Mouse (Mus musculus) CH12.LX (cell line): ENCODE results near the gene Vmn1r39. TPM values are rescaled to one million over a fixed set of nuclear protein-coding genes. Genes with fewer than 3 reads are reported as not detected.

Experiments
- DNase-seq: peaks from one replicate; pipeline ENCODE4 v3.0.0-alpha.2; 2013; ENCODE audit errors: extremely low read depth
- H3K27ac ChIP-seq: 2 replicates; pipeline ENCODE4 v1.5.1; 2012; ENCODE audit warnings: low read depth, mild to moderate bottlenecking, control low read depth, moderate library complexity; ENCODE audit not compliant: insufficient read depth
- H3K27me3 ChIP-seq: replicated peaks from 2 replicates; pipeline ENCODE3; 2012; ENCODE audit warnings: inconsistent platforms
- H3K36me3 ChIP-seq, 2 experiments: replicated peaks in 1 of 2; 2 replicates each; pipeline versions ENCODE3 to v1.6.1; 2012; ENCODE audit warnings: inconsistent platforms in 1 of 2, low read length in 1 of 2, mild to moderate bottlenecking in 1 of 2, mixed read lengths in 1 of 2, moderate library complexity in 1 of 2; ENCODE audit not compliant: control insufficient read depth in 1 of 2, insufficient read depth in 1 of 2
- H3K4me1 ChIP-seq, 2 experiments: 2 replicates each; pipeline ENCODE4 v1.6.1; 2012; ENCODE audit warnings: inconsistent platforms in 1 of 2, moderate library complexity in 1 of 2; ENCODE audit not compliant: insufficient read depth in 2 of 2, control insufficient read depth in 1 of 2
- H3K4me2 ChIP-seq: 2 replicates; pipeline ENCODE4 v1.6.1; 2012; ENCODE audit warnings: low read depth, mild to moderate bottlenecking, control low read depth; ENCODE audit not compliant: poor library complexity, insufficient read depth, severe bottlenecking
- H3K4me3 ChIP-seq, 3 experiments: fragments of 150-350 bp in 1 of 3; sonication (generic) in 1 of 3; replicated peaks in 1 of 3; 2 replicates each; pipeline versions ENCODE3 to v1.5.1; 2011 to 2012; ENCODE audit warnings: low read depth in 2 of 3, low read length in 2 of 3, mild to moderate bottlenecking in 2 of 3, moderate library complexity in 2 of 3, control low read depth in 1 of 3, improper control_type of control experiment in 1 of 3, inconsistent platforms in 1 of 3, mixed read lengths in 1 of 3; ENCODE audit not compliant: poor library complexity in 1 of 3
- H3K79me2 ChIP-seq: replicated peaks from 2 replicates; pipeline ENCODE4 v1.6.1; 2012; ENCODE audit warnings: mild to moderate bottlenecking, moderate library complexity; ENCODE audit not compliant: control insufficient read depth, poor library complexity, insufficient read depth, severe bottlenecking; ENCODE audit errors: extremely low read depth
- H3K9ac ChIP-seq: 2 replicates; pipeline ENCODE4 v1.6.1; 2012; ENCODE audit warnings: low read depth, mild to moderate bottlenecking, control low read depth, moderate library complexity; ENCODE audit not compliant: insufficient read depth
- H3K9me3 ChIP-seq: replicated peaks from 2 replicates; pipeline ENCODE3; 2012; ENCODE audit warnings: low read length, inconsistent platforms, mixed read lengths
- BHLHE40 ChIP-seq: IDR thresholded peaks from 2 replicates; pipeline ENCODE4 v1.6.1; 2011; ENCODE audit warnings: mild to moderate bottlenecking, low read depth, low read length, improper control_type of control experiment
- CHD1 ChIP-seq: IDR thresholded peaks from 2 replicates; pipeline ENCODE4 v1.6.1; 2012; ENCODE audit warnings: low read depth, low read length, improper control_type of control experiment, inconsistent platforms
- CHD2 ChIP-seq: IDR thresholded peaks from 2 replicates; pipeline ENCODE4 v1.6.1; 2011; ENCODE audit warnings: low read length, improper control_type of control experiment
- CTCF ChIP-seq, 2 experiments: IDR thresholded peaks in 1 of 2; conservative IDR thresholded peaks in 1 of 2; 2 replicates each; pipeline ENCODE4 v1.5.1; 2011 to 2012; ENCODE audit warnings: low read depth in 2 of 2, low read length in 2 of 2, improper control_type of control experiment in 1 of 2, inconsistent platforms in 1 of 2, mild to moderate bottlenecking in 1 of 2, moderate library complexity in 1 of 2
- EP300 ChIP-seq: IDR thresholded peaks from 2 replicates; pipeline ENCODE4 v1.6.1; 2011; ENCODE audit warnings: low read length, improper control_type of control experiment
- ETS1 ChIP-seq: conservative IDR thresholded peaks from 2 replicates; pipeline ENCODE4 v1.6.1; 2012; ENCODE audit warnings: low read depth, mild to moderate bottlenecking, inconsistent platforms, low read length, improper control_type of control experiment, moderate library complexity
- GABPA ChIP-seq: IDR thresholded peaks from 2 replicates; pipeline ENCODE4 v1.6.1; 2012; ENCODE audit warnings: low read depth, low read length, improper control_type of control experiment, inconsistent platforms; ENCODE audit not compliant: insufficient replicate concordance
- HCFC1 ChIP-seq: IDR thresholded peaks from 2 replicates; pipeline ENCODE4 v1.6.1; 2012; ENCODE audit warnings: low read depth, mild to moderate bottlenecking, inconsistent platforms, low read length, improper control_type of control experiment
- IRF4 ChIP-seq: IDR thresholded peaks from 2 replicates; pipeline ENCODE4 v1.6.1; 2014; ENCODE audit warnings: low read depth, mild to moderate bottlenecking, inconsistent platforms, low read length, improper control_type of control experiment
- JUN ChIP-seq: IDR thresholded peaks from 2 replicates; pipeline ENCODE4 v1.6.1; 2011; ENCODE audit warnings: low read depth, mild to moderate bottlenecking, low read length, improper control_type of control experiment, moderate library complexity; ENCODE audit not compliant: insufficient read depth
- MAFK ChIP-seq: IDR thresholded peaks from 2 replicates; pipeline ENCODE4 v1.6.1; 2011; ENCODE audit warnings: low read length, improper control_type of control experiment; ENCODE audit not compliant: insufficient replicate concordance
- MYC ChIP-seq: IDR thresholded peaks from 2 replicates; pipeline ENCODE4 v1.6.1; 2011; ENCODE audit warnings: low read depth, mild to moderate bottlenecking, improper control_type of control experiment, low read length
- NELFE ChIP-seq: IDR thresholded peaks from 2 replicates; pipeline ENCODE4 v1.6.1; 2011; ENCODE audit warnings: low read depth, low read length, improper control_type of control experiment
- POLR2A ChIP-seq: IDR thresholded peaks from 2 replicates; pipeline ENCODE4 v1.6.1; 2011; ENCODE audit warnings: low read depth, mild to moderate bottlenecking, improper control_type of control experiment, low read length
- POLR2AphosphoS2 ChIP-seq: IDR thresholded peaks from 2 replicates; pipeline ENCODE4 v1.6.1; 2011; ENCODE audit warnings: low read depth, low read length, improper control_type of control experiment
- RAD21 ChIP-seq: IDR thresholded peaks from 2 replicates; pipeline ENCODE4 v1.6.1; 2011; ENCODE audit warnings: low read depth, mild to moderate bottlenecking, low read length, improper control_type of control experiment, moderate library complexity
- RCOR1 ChIP-seq: conservative IDR thresholded peaks from 2 replicates; pipeline ENCODE4 v1.6.1; 2012; ENCODE audit warnings: low read depth, mild to moderate bottlenecking, inconsistent platforms, low read length, improper control_type of control experiment
- SMC3 ChIP-seq: IDR thresholded peaks from 2 replicates; pipeline ENCODE4 v1.6.1; 2011; ENCODE audit warnings: low read depth, low read length, improper control_type of control experiment
- TBP ChIP-seq: conservative IDR thresholded peaks from 2 replicates; pipeline ENCODE4 v1.6.1; 2011; ENCODE audit warnings: low read depth, low read length, improper control_type of control experiment
- UBTF ChIP-seq: IDR thresholded peaks from 2 replicates; pipeline ENCODE4 v1.6.1; 2012; ENCODE audit warnings: low read depth, mild to moderate bottlenecking, inconsistent platforms, low read length, improper control_type of control experiment, moderate library complexity
- USF1 ChIP-seq: IDR thresholded peaks from 2 replicates; pipeline ENCODE4 v1.6.1; 2014; ENCODE audit warnings: low read depth, mild to moderate bottlenecking, inconsistent platforms, low read length, improper control_type of control experiment
- USF2 ChIP-seq: conservative IDR thresholded peaks from 2 replicates; pipeline ENCODE4 v1.6.1; 2011; ENCODE audit warnings: low read depth, low read length, improper control_type of control experiment
- ZC3H11A ChIP-seq: IDR thresholded peaks from 2 replicates; pipeline ENCODE4 v1.6.1; 2012; ENCODE audit warnings: low read depth, mild to moderate bottlenecking, inconsistent platforms, low read length, improper control_type of control experiment
- ZKSCAN1 ChIP-seq: IDR thresholded peaks from 2 replicates; pipeline ENCODE4 v1.6.1; 2012; ENCODE audit warnings: low read depth, inconsistent platforms, low read length, improper control_type of control experiment, borderline replicate concordance
- dilution Hi-C: fragments of 300-500 bp; cut with MboI; formaldehyde crosslinking; loops from 2 replicates; pipeline ENCODE4 v1.14.3; 2020; ENCODE audit warnings: low sequenced_read_pairs; ENCODE audit not compliant: extremely low pct_unique_long_range_greater_than_20kb, extremely low pct_ligation_motif_present
- in situ Hi-C: fragments of 300-500 bp; cut with MboI; formaldehyde crosslinking; loops from 3 replicates; pipeline ENCODE4 v1.14.3; 2019; ENCODE audit warnings: low sequenced_read_pairs, low pct_ligation_motif_present, low pct_unique_long_range_greater_than_20kb, mixed read lengths
- polyA plus RNA-seq: library from polyadenylated mRNA; unstranded; fragments of >175 nt; gene quantifications from 2 replicates; pipeline ENCODE4 v1.2.1, GENCODE M21; 2012; ENCODE audit warnings: low read depth; ENCODE audit not compliant: insufficient read length
- total RNA-seq, 2 experiments: library from RNA; depleted of rRNA; stranded (reverse); fragments of 300-350 nt in 1 of 2; fragments of >200 nt in 1 of 2; gene quantifications; 2 replicates each; pipeline ENCODE4 v1.2.3; 2012 to 2014

Vmn1r39 gene
- total RNA-seq (2012; rRNA removed) (not detected in 2 replicates), total RNA-seq (2014; rRNA removed) (not detected in 2 replicates), polyA plus RNA-seq (not detected in 2 replicates)

DNA sequence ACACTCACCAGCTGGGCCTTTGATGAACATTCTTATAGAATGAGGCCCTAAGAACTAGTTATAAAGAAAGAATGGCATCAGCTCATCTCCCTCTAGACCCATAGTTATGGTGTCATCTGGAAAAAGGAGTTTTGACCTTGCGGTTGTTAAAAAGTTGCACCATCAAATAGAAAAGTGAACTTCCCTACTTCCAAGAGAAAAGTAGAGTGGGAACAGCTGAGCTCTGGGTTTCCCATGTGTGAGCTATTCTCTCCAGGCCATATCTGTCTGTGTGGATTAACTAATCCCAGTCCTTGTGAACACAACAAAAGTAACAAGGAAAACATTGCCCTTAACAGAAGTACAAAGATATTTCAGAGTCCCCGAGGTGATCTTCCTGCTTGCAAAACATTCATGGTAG is at the start of gene Vmn1r39:
Vmn1r39 (minus strand) TSS at position 101 of the 400 bp plus-strand sequence.
- no peak for DNase-seq
- no peaks in the 10 kb centered on the region for H3K4me1 ChIP-seq
- H3K36me3 ChIP-seq: no peaks in the 10 kb centered on the region
- no peak within 1 kb of the TSS for H3K9ac ChIP-seq
- no peaks in the 10 kb centered on the region for H3K9me3 ChIP-seq
- H3K79me2 ChIP-seq: no peaks in the 10 kb centered on the region
- in situ Hi-C loops: no loop called here
- dilution Hi-C loops: no loop called here
- no peak within 1 kb of the TSS for H3K4me2 ChIP-seq
- H3K4me3 ChIP-seq: no peak within 1 kb of the TSS
- H3K27me3 ChIP-seq: no peaks in the 10 kb centered on the region
- no peak within 1 kb of the TSS for H3K27ac ChIP-seq
- TF ChIP-seq BHLHE40 (no peak), IRF4 (no peak), ZKSCAN1 (no peak), RCOR1 (no peak), TBP (no peak), MYC (no peak), UBTF (no peak), JUN (no peak), USF1 (no peak), USF2 (no peak), RAD21 (no peak)
- TF ChIP-seq, all 38 proteins: peak for 0

DNA sequence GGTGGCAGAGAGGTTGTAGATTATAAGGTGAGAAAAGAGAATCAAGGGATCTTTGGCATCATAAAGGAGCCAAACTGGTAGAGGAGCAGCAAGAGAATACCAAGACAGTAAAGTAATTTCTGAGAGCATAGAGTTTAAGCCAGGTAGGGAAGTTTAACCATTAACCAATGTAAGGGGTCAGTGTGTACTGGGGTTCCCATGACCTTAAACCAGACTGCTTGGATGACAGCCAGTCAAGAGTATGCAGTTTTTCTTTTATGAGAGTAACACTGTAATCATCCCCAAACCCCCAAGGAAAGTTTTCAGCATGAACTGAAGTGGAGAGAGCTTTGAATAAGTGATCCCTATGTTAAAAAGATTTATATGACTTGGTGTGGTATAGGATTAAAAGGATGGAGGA is 49.0 kb upstream of the Vmn1r39 start:
- H3K79me2 ChIP-seq: no peaks in the 10 kb centered on the region
- TF ChIP-seq CTCF (conservative IDR thresholded peaks at IDR 0.05 in 1 of 2, IDR thresholded peaks at IDR 0.05 in 1 of 2; ENCODE audit: low read depth in 2 of 2, low read length in 2 of 2) (no peak), MYC (no peak), EP300 (no peak), MAFK (no peak), BHLHE40 (no peak), RCOR1 (no peak), ZC3H11A (no peak), GABPA (no peak), SMC3 (no peak), ETS1 (no peak), CHD2 (no peak), POLR2AphosphoS2 (no peak), POLR2A (no peak), HCFC1 (no peak), CHD1 (no peak), NELFE (no peak), USF1 (no peak)
- H3K4me2 ChIP-seq: no peak overlapping the region
- dilution Hi-C loops: no loop called here
- DNase-seq: no peak
- H3K4me1 ChIP-seq: peaks cover 2 to 3% of the 10 kb centered on the region in 2 experiments; a peak in 2 of 4 replicates
- no peaks in the 10 kb centered on the region for H3K9me3 ChIP-seq
- no peak overlapping the region for H3K27ac ChIP-seq
- H3K9ac ChIP-seq: no peak overlapping the region
- no peaks in the 10 kb centered on the region for H3K27me3 ChIP-seq
- H3K4me3 ChIP-seq: no peak overlapping the region
- no peaks in the 10 kb centered on the region for H3K36me3 ChIP-seq
- in situ Hi-C loops: no loop called here
